Mouse (Mus musculus) neural tube, embryonic 13.5 days (tissue): ENCODE measurements around the gene 9430097D07Rik. TPM values are rescaled to one million over a fixed set of nuclear protein-coding genes. Genes with fewer than 3 reads are reported as not detected.

Source experiments
- ATAC-seq: fragments of 200-750 bp; cut with Nextera tagmentation; 2 replicates; pipeline ENCODE4 v1.8.0; 2017; ENCODE audit warnings: low read depth, mild to moderate bottlenecking, moderate TSS enrichment, moderate library complexity
- H3K27ac ChIP-seq: fragments of 300-500 bp; sonication (generic); replicated peaks from 2 replicates; pipeline ENCODE4 v1.5.1; 2015; ENCODE audit warnings: moderate library complexity, mild to moderate bottlenecking, inconsistent platforms
- H3K27me3 ChIP-seq: fragments of 300-500 bp; sonication (generic); 2 replicates; pipeline ENCODE4 v1.6.1; 2015; ENCODE audit warnings: mild to moderate bottlenecking, inconsistent platforms
- H3K36me3 ChIP-seq: fragments of 300-500 bp; sonication (generic); 2 replicates; pipeline ENCODE4 v1.6.1; 2015; ENCODE audit warnings: mild to moderate bottlenecking, inconsistent platforms
- H3K4me1 ChIP-seq: fragments of 300-500 bp; sonication (generic); replicated peaks from 2 replicates; pipeline ENCODE4 v1.6.1; 2015; ENCODE audit warnings: inconsistent platforms
- H3K4me2 ChIP-seq: fragments of 300-500 bp; sonication (generic); 2 replicates; pipeline ENCODE4 v1.6.1; 2015; ENCODE audit warnings: inconsistent platforms, mild to moderate bottlenecking, moderate library complexity
- H3K4me3 ChIP-seq: fragments of 300-500 bp; sonication (generic); 2 replicates; pipeline ENCODE4 v1.5.1; 2015; ENCODE audit warnings: mild to moderate bottlenecking, inconsistent platforms
- H3K9ac ChIP-seq: fragments of 300-500 bp; sonication (generic); 2 replicates; pipeline ENCODE4 v1.6.1; 2015; ENCODE audit warnings: moderate library complexity, mild to moderate bottlenecking, inconsistent platforms
- H3K9me3 ChIP-seq: fragments of 300-500 bp; sonication (generic); 2 replicates; pipeline ENCODE4 v1.6.1; 2016; ENCODE audit warnings: inconsistent platforms
- WGBS: fragments of 180-500 bp; shearing (Covaris S2); methylation state at CpG from one replicate; pipeline ENCODE4 v1.1.7; 2015; 5-methylcytosine and 5-hydroxymethylcytosine counted together
- polyA plus RNA-seq: library from polyadenylated mRNA; unstranded; fragments of >200 nt; fragmentation: Nextera tagmentation; extraction: Ambion mirVana; gene quantifications from 2 replicates; pipeline ENCODE4 v1.2.1, GENCODE M21; 2015

Gene 9430097D07Rik
- polyA plus RNA-seq, 1 experiment from 2014 or later = 0.71 TPM

DNA sequence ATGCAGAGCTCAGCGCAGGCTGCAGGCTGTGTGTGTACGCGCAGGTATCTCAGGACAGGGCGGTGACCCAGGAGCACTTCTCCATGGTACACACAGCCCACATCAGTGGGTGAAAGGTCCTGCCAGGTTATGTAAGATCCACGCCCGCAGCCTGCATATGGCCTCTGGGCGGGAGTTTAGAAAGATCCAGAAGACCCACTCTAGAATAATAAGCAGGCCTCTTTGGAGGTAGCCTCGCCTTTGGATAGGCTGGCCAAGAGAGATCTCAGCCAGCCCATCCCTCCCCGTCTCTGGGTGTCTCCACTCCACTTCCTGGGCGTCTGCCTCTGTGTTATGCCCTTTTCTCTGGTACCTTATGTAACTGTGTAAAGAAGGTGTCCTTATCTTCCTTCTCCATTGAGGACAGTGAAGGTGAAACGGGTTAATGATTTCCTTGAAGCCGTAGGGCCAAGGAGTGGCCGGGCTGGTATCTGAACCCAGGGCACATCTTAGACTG, 50.9 kb downstream of the 9430097D07Rik start:
- Histone ChIP-seq H3K4me2 (no peak overlapping the region), H3K4me3 (no peak overlapping the region), H3K27me3 (no peaks in the 10 kb centered on the region), H3K4me1 (no peaks in the 10 kb centered on the region), H3K27ac (no peak overlapping the region), H3K36me3 (no peaks in the 10 kb centered on the region), H3K9ac (no peak overlapping the region), H3K9me3 (no peaks in the 10 kb centered on the region)
- WGBS = 89% methylated on average over 13 of the region's 13 CpGs
- no peak for ATAC-seq

Other genes starting within 250 kb of the 9430097D07Rik start
- gene Ciz1, start 223.4 kb downstream of the 9430097D07Rik start, polyA plus RNA-seq = 49.9 and 51.1 TPM in 2 replicates
- gene Dnm1, start 222.3 kb downstream of the 9430097D07Rik start, polyA plus RNA-seq = 44.3 and 47.0 TPM in 2 replicates
- gene 1110008P14Rik, start 193.7 kb downstream of the 9430097D07Rik start, polyA plus RNA-seq = 101 and 135 TPM in 2 replicates
- 0.56 and 1.4 TPM in 2 replicates for gene Lcn2, start 187.4 kb downstream of the 9430097D07Rik start, polyA plus RNA-seq
- 44.3 and 46.0 TPM in 2 replicates for gene Ptges2, start 179.8 kb downstream of the 9430097D07Rik start, polyA plus RNA-seq
- 5.1 and 5.6 TPM in 2 replicates for gene Naif1, start 125.2 kb downstream of the 9430097D07Rik start, polyA plus RNA-seq
- gene Slc25a25, start 124.2 kb downstream of the 9430097D07Rik start, polyA plus RNA-seq = 49.8 and 49.9 TPM in 2 replicates
- gene Fam102a, start 40.4 kb downstream of the 9430097D07Rik start, polyA plus RNA-seq = 7.9 and 9.1 TPM in 2 replicates
- 128 and 143 TPM in 2 replicates for gene Dpm2, start 4.8 kb downstream of the 9430097D07Rik start, polyA plus RNA-seq
- 9.2 and 9.4 TPM in 2 replicates for gene Pip5kl1, start 887 bp downstream of the 9430097D07Rik start, polyA plus RNA-seq
- 25.3 and 25.9 TPM in 2 replicates for gene St6galnac4, start 11.4 kb upstream of the 9430097D07Rik start, polyA plus RNA-seq
- gene St6galnac6, start 24.0 kb upstream of the 9430097D07Rik start, polyA plus RNA-seq = 9.4 and 11.0 TPM in 2 replicates
- 74.2 and 75.4 TPM in 2 replicates for gene Ak1, start 46.1 kb upstream of the 9430097D07Rik start, polyA plus RNA-seq
- gene Eng, start 70.9 kb upstream of the 9430097D07Rik start, polyA plus RNA-seq = 28.4 and 31.5 TPM in 2 replicates
- 14.3 and 14.7 TPM in 2 replicates for gene Fpgs, start 128.5 kb upstream of the 9430097D07Rik start, polyA plus RNA-seq
- 72.2 and 74.6 TPM in 2 replicates for gene Cdk9, start 137.4 kb upstream of the 9430097D07Rik start, polyA plus RNA-seq
- gene Sh2d3c, start 145.4 kb upstream of the 9430097D07Rik start, polyA plus RNA-seq = 42.5 and 51.4 TPM in 2 replicates
- 3.2 and 4.0 TPM in 2 replicates for gene 6330409D20Rik, start 165.3 kb upstream of the 9430097D07Rik start, polyA plus RNA-seq
- 53.2 and 55.8 TPM in 2 replicates for gene Tor2a, start 181.6 kb upstream of the 9430097D07Rik start, polyA plus RNA-seq
- 0.24 and 0.26 TPM in 2 replicates for gene Ttc16, start 199.9 kb upstream of the 9430097D07Rik start, polyA plus RNA-seq
- gene Ptrh1, start 200.1 kb upstream of the 9430097D07Rik start, polyA plus RNA-seq = 5.5 and 6.6 TPM in 2 replicates
- 0.84 and 1.3 TPM in 2 replicates for gene Cfap157, start 208.7 kb upstream of the 9430097D07Rik start, polyA plus RNA-seq